Mouse (Mus musculus) E14TG2a.4 (cell line): ENCODE data around the gene Gkn3.

Experiments used
- CTCF ChIP-seq: conservative IDR thresholded peaks from 2 replicates; pipeline ENCODE4 v1.5.1; 2014; ENCODE audit warnings: low read length
- NANOG ChIP-seq: IDR thresholded peaks from 2 replicates; pipeline ENCODE4 v1.6.1; 2014; ENCODE audit warnings: borderline replicate concordance, low read length, mixed read lengths
- POU5F1 ChIP-seq: IDR thresholded peaks from 2 replicates; pipeline ENCODE4 v1.6.1; 2014; ENCODE audit warnings: low read length, borderline replicate concordance

- TF ChIP-seq CTCF (no peak), POU5F1 (no peak), NANOG (no peak)
Measured at GRCm38 (mm10) chr6:87386681-87387080, 2.1 kb downstream of the Gkn3 start.
